Mouse (Mus musculus): ENCODE measurements around the gene Acy3. TPM values are rescaled to one million over a fixed set of nuclear protein-coding genes. Genes with fewer than 3 reads are reported as not detected.

The Acy3 gene
- total and polyA plus RNA-seq, 3 experiments, result 5.9 to 12.1 TPM; not detected in 1

DNA sequence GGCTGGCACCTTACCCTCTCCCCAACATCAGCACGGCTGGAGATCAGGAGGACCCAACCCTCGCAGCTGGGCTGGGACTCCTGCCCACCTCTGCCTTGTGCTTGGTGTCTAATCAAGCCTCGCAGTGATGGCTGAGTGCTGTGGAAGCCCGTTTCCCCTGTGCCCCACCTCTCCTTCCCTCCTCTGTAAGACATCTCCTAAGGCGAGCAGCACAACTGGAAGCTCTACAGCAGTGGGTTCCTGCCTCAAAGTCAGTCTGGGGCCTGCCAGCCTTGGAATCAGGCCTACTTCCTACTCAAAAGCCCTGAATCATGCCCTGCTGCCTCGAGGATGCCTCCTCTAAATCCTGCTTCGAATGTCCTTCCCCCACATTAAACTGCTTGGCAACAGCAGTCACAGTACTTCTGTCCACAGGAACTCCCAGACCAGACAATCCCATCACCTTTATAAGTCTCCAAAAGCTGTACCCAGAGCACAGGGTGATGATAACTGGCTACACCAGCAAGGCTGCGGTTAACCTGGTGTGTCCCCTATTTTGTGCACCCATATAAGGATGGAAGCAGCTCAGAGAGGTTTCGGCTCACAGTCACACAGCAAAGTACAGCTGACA, 12.9 kb downstream of the Acy3 start:
- TF ChIP-seq POLR2AphosphoS5 (IDR thresholded peaks at IDR 0.05; ENCODE audit: borderline replicate concordance, low read depth, low read length) (no peak), GATA1 (IDR thresholded peaks at IDR 0.05; ENCODE audit: low read depth, low read length) (no peak), USF1 (IDR thresholded peaks at IDR 0.05; ENCODE audit: low read depth, low read length) (no peak), MXI1 (IDR thresholded peaks at IDR 0.05; ENCODE audit: low read depth, low read length) (no peak), SIN3A (IDR thresholded peaks at IDR 0.05; ENCODE audit: low read length) (no peak), RAD21 (IDR thresholded peaks at IDR 0.05; ENCODE audit: low read depth, low read length) (no peak), MYC (IDR thresholded peaks at IDR 0.05; ENCODE audit: low read depth, low read length) (no peak), MAFK (IDR thresholded peaks at IDR 0.05; ENCODE audit: borderline replicate concordance, low read depth, low read length) (no peak), KAT2A (conservative IDR thresholded peaks at IDR 0.05; ENCODE audit: low read depth, low read length) (no peak), ZC3H11A (IDR thresholded peaks at IDR 0.05; ENCODE audit: low read depth, low read length) (no peak), JUND (IDR thresholded peaks at IDR 0.05; ENCODE audit: low read depth, low read length) (no peak)
- peak overlapping the region; percentile 67 to 80 for H3K4me3 ChIP-seq (ENCODE audit: control insufficient read depth in 1 of 2, insufficient read depth in 1 of 2, low read depth in 2 of 2, low read length in 2 of 2)
- H3K9me3 ChIP-seq (replicated peaks; ENCODE audit: insufficient read depth, low read length), result no peaks in the 10 kb centered on the region
- H3K79me2 ChIP-seq (ENCODE audit: control insufficient read depth, insufficient read depth, low read length, poor library complexity), result peaks cover 1% of the 10 kb centered on the region; the same call in 1 of the 2 replicates
- DNase-seq (ENCODE audit: low read depth, low spot score), result peak; percentile 64
- peak overlapping the region; percentile 46 for H3K27ac ChIP-seq (ENCODE audit: control insufficient read depth, low read depth, low read length)
- peaks cover 0 to 6% of the 10 kb centered on the region in 2 experiments; a peak in 2 of 4 replicates for H3K36me3 ChIP-seq (ENCODE audit: control insufficient read depth in 1 of 2, insufficient read depth in 2 of 2, low read length in 2 of 2)
- peaks cover 1 to 3% of the 10 kb centered on the region in 2 experiments for H3K27me3 ChIP-seq (ENCODE audit: control insufficient read depth in 1 of 2, insufficient read depth in 2 of 2, low read length in 2 of 2)
- peaks cover 0 to 15% of the 10 kb centered on the region in 2 experiments; a peak in 2 of 4 replicates for H3K4me1 ChIP-seq (ENCODE audit: control insufficient read depth in 1 of 2, insufficient read depth in 2 of 2, low read length in 2 of 2)
- peak overlapping the region; percentile 65 for H3K9ac ChIP-seq (ENCODE audit: control insufficient read depth, low read depth, low read length, poor library complexity, severe bottlenecking)

- Histone ChIP-seq H3K27me3 (ENCODE audit: control insufficient read depth in 1 of 2, insufficient read depth in 2 of 2, low read length in 2 of 2) (no peaks in the 10 kb centered on the region; a peak in 1 of 4 replicates), H3K4me3 (ENCODE audit: control insufficient read depth in 1 of 2, insufficient read depth in 1 of 2, low read depth in 2 of 2, low read length in 2 of 2) (peak within 1 kb of the TSS; percentile 80), H3K9ac (ENCODE audit: control insufficient read depth, low read depth, low read length, poor library complexity, severe bottlenecking) (peak within 1 kb of the TSS; percentile 90), H3K79me2 (ENCODE audit: control insufficient read depth, insufficient read depth, low read length, poor library complexity) (peaks cover 1% of the 10 kb centered on the region; the same call in 1 of the 2 replicates), H3K36me3 (ENCODE audit: control insufficient read depth in 1 of 2, insufficient read depth in 2 of 2, low read length in 2 of 2) (peaks cover 0 to 6% of the 10 kb centered on the region in 2 experiments; a peak in 2 of 4 replicates), H3K9me3 (replicated peaks; ENCODE audit: insufficient read depth, low read length) (no peaks in the 10 kb centered on the region), H3K27ac (ENCODE audit: control insufficient read depth, low read depth, low read length) (peak within 1 kb of the TSS; percentile 88), H3K4me1 (ENCODE audit: control insufficient read depth in 1 of 2, insufficient read depth in 2 of 2, low read length in 2 of 2) (peaks cover 0 to 15% of the 10 kb centered on the region in 2 experiments; a peak in 2 of 4 replicates)
- DNase-seq (ENCODE audit: low read depth, low spot score), result peak; percentile 99
- TF ChIP-seq GABPA (IDR thresholded peaks at IDR 0.05; ENCODE audit: low read depth, low read length), result no peak
- TF ChIP-seq TCF12 (IDR thresholded peaks at IDR 0.05; ENCODE audit: low read depth, low read length), result no peak; the same call in 1 of the 2 replicates
- no peak for TF ChIP-seq E2F4 (IDR thresholded peaks at IDR 0.05; ENCODE audit: borderline replicate concordance, low read depth, low read length)
- TF ChIP-seq NRF1 (IDR thresholded peaks at IDR 0.05; ENCODE audit: insufficient read depth, low read depth, low read length, poor library complexity, severe bottlenecking), result peak; percentile 83
- peak; percentile 66 to 84 (median 72) for TF ChIP-seq CTCF (IDR thresholded peaks at IDR 0.05 in 2 of 3, conservative IDR thresholded peaks at IDR 0.05 in 1 of 3; ENCODE audit: control insufficient read depth in 1 of 3, insufficient read depth in 1 of 3, low read depth in 2 of 3, low read length in 3 of 3, poor library complexity in 1 of 3, severe bottlenecking in 1 of 3)
- TF ChIP-seq RAD21 (IDR thresholded peaks at IDR 0.05; ENCODE audit: low read depth, low read length), result peak; percentile 30
- no peak for TF ChIP-seq CHD1 (IDR thresholded peaks at IDR 0.05; ENCODE audit: low read depth, low read length)
- TF ChIP-seq POLR2AphosphoS2 (IDR thresholded peaks at IDR 0.05; ENCODE audit: low read length), result peak; percentile 84
- TF ChIP-seq NELFE (IDR thresholded peaks at IDR 0.05; ENCODE audit: low read depth, low read length), result peak; percentile 94
- peak in 1 of 2 experiments; percentile 9; a peak in 1 of 4 replicates for TF ChIP-seq EP300 (IDR thresholded peaks at IDR 0.05; ENCODE audit: low read depth in 1 of 2, low read length in 2 of 2)
- TF ChIP-seq MAX (IDR thresholded peaks at IDR 0.05; ENCODE audit: low read length), result no peak; the same call in 1 of the 2 replicates
- 0 out of 2 replicates have a peak, but pooled peaks have one; percentile 62 for TF ChIP-seq POLR2AphosphoS5 (IDR thresholded peaks at IDR 0.05; ENCODE audit: borderline replicate concordance, low read depth, low read length)
- TF ChIP-seq SIN3A (IDR thresholded peaks at IDR 0.05; ENCODE audit: low read length), result peak; percentile 79
- peak; percentile 70 for TF ChIP-seq HCFC1 (IDR thresholded peaks at IDR 0.05; ENCODE audit: low read depth, low read length)
- peak; percentile 73; the same call in 1 of the 2 replicates for TF ChIP-seq UBTF (IDR thresholded peaks at IDR 0.05; ENCODE audit: borderline replicate concordance, insufficient read depth, low read depth, low read length)
- TF ChIP-seq SMC3 (IDR thresholded peaks at IDR 0.05; ENCODE audit: low read depth, low read length), result 0 out of 2 replicates have a peak, but pooled peaks have one; percentile 12
- no peak for TF ChIP-seq MAFK (IDR thresholded peaks at IDR 0.05; ENCODE audit: borderline replicate concordance, low read depth, low read length)
- TF ChIP-seq MEF2A (IDR thresholded peaks at IDR 0.05; ENCODE audit: extremely low read depth, insufficient replicate concordance, low read depth, low read length, poor library complexity, severe bottlenecking), result no peak
- peak; percentile 17; the same call in 1 of the 2 replicates for TF ChIP-seq ETS1 (IDR thresholded peaks at IDR 0.05; ENCODE audit: low read depth, low read length)
- peak; percentile 86; the same call in 1 of the 2 replicates for TF ChIP-seq MYC (IDR thresholded peaks at IDR 0.05; ENCODE audit: low read depth, low read length)
These were observed 13.9 kb downstream of the Acy3 start, which contains the start of the genes Nudt8 and Gm49405 for GRCm38 (mm10) chr19:4000119-4000900. Gene Nudt8, plus strand, starts transcription at chr19:4000580. Gene Gm49405, plus strand, starts transcription at chr19:4000626.

Data from MEL (cell line).